Mouse (Mus musculus) olfactory bulb, adult 2 months (tissue): ENCODE measurements around the gene Olfr1145.

ENCODE experiments used
- CTCF ChIP-seq: fragments of 200-500 bp; IDR thresholded peaks from 2 replicates; pipeline ENCODE4 v1.5.1; 2012; ENCODE audit warnings: low read depth, mild to moderate bottlenecking, low read length, moderate library complexity; ENCODE audit not compliant: insufficient read depth
- POLR2A ChIP-seq: fragments of 200-500 bp; IDR thresholded peaks from 2 replicates; pipeline ENCODE4 v1.6.1; 2012; ENCODE audit warnings: mild to moderate bottlenecking, low read depth, low read length, moderate library complexity; ENCODE audit not compliant: insufficient read depth

DNA sequence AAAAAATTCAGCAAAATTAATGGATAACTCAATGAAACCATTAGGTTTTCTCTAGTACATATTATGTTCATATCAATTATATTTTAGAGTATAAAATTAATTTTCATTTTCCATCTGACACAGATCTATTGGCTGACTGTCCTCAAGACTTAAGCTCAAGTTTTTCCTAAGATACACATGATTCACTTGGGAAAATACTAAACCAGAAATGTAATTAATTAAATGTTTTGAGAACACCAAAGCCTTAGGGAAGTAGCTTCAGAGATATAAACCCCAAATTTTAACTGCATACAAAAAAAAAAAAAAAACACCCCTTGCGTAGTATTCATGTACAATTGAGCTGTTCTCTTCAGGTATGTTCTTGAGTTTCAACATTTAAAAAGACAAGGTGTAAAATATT, 45.9 kb downstream of the Olfr1145 start, which contains the start of gene Olfr1151:
- TF ChIP-seq CTCF (no peak), POLR2A (no peak)
